Mouse (Mus musculus) embryonic fibroblast, embryonic 13.5 days (primary cell): ENCODE measurements around the gene Hist1h3e.

Source experiments
- CTCF ChIP-seq: IDR thresholded peaks from 2 replicates; pipeline ENCODE4 v1.5.1; 2011; ENCODE audit warnings: mild to moderate bottlenecking, control low read depth, low read length, moderate library complexity, borderline replicate concordance; ENCODE audit not compliant: insufficient read depth
- POLR2A ChIP-seq: IDR thresholded peaks from 2 replicates; pipeline ENCODE4 v1.6.1; 2011; ENCODE audit warnings: low read depth, mild to moderate bottlenecking, control low read depth, low read length, moderate library complexity

GRCm38 (mm10) chr13:23552962-23553361, 9.2 kb downstream of the Hist1h3e start, which contains the start of gene Hist1h1d:
- TF ChIP-seq CTCF (no peak), POLR2A (no peak)
